Mouse (Mus musculus) stomach, postnatal 0 days (tissue): ENCODE measurements around the gene 1810049J17Rik.

Experiments used
- CTCF ChIP-seq: IDR thresholded peaks from 2 replicates; pipeline ENCODE4 v1.5.1; 2016; ENCODE audit warnings: antibody characterized with exemption, low read depth, mild to moderate bottlenecking, moderate library complexity
- EP300 ChIP-seq: optimal IDR thresholded peaks from 2 replicates; pipeline ENCODE3; 2016; ENCODE audit warnings: antibody characterized with exemption

DNA sequence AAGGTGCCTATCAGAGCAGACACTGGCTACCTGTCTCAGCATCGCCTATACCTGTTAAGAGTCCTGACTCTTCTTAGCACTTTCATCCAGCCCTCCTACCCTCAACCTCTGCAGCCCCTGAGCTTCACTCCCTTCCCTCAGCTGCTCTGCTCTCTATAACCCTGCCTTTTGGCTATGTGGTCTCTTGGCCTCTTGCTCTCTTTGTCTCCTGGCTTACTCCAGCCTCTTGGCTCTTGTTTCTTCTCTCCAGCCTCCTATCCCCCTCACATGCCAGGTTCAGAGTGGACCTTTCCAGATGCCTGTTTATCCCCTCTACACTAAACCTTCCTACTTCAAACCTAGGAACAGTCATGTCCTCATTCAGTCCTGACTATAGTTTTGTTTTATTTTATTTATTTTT, 2.6 kb upstream of the 1810049J17Rik start:
- TF ChIP-seq EP300 (no peak), CTCF (no peak)
